Mouse (Mus musculus) neural tube, embryonic 12.5 days (tissue): ENCODE data around the gene 4930535I16Rik. TPM values are rescaled to one million over a fixed set of nuclear protein-coding genes. Genes with fewer than 3 reads are reported as not detected.
"Not testable (repeated sequence)": the region's sequence is repeated elsewhere in the genome, so short reads cannot be mapped to it uniquely, and the experiment has no call there.

ENCODE experiments used
- ATAC-seq: fragments of 200-750 bp; cut with Nextera tagmentation; 2 replicates; pipeline ENCODE4 v1.8.0; 2017; ENCODE audit warnings: low read depth, mild to moderate bottlenecking, moderate TSS enrichment, moderate library complexity; ENCODE audit not compliant: low FRiP score
- H3K27ac ChIP-seq: fragments of 300-500 bp; sonication (generic); 2 replicates; pipeline ENCODE4 v1.5.1; 2016
- H3K27me3 ChIP-seq: fragments of 300-500 bp; sonication (generic); replicated peaks from 2 replicates; pipeline ENCODE4 v1.6.1; 2016; ENCODE audit warnings: mild to moderate bottlenecking
- H3K36me3 ChIP-seq: fragments of 300-500 bp; sonication (generic); 2 replicates; pipeline ENCODE4 v1.6.1; 2016; ENCODE audit warnings: mild to moderate bottlenecking
- H3K4me1 ChIP-seq: fragments of 300-500 bp; sonication (generic); 2 replicates; pipeline ENCODE4 v1.6.1; 2016
- H3K4me2 ChIP-seq: fragments of 300-500 bp; sonication (generic); replicated peaks from 2 replicates; pipeline ENCODE4 v1.6.1; 2016; ENCODE audit warnings: mild to moderate bottlenecking
- H3K4me3 ChIP-seq: fragments of 300-500 bp; sonication (generic); 2 replicates; pipeline ENCODE4 v1.5.1; 2016
- H3K9ac ChIP-seq: fragments of 300-500 bp; sonication (generic); 2 replicates; pipeline ENCODE4 v1.6.1; 2016; ENCODE audit warnings: mild to moderate bottlenecking
- H3K9me3 ChIP-seq: fragments of 300-500 bp; sonication (generic); 2 replicates; pipeline ENCODE4 v1.6.1; 2016; ENCODE audit warnings: mild to moderate bottlenecking
- WGBS: fragments of 180-500 bp; shearing (Covaris S2); methylation state at CpG from one replicate; pipeline ENCODE4 v1.1.7; 2016; 5-methylcytosine and 5-hydroxymethylcytosine counted together
- polyA plus RNA-seq: library from polyadenylated mRNA; unstranded; fragments of >200 nt; fragmentation: Nextera tagmentation; extraction: Ambion mirVana; gene quantifications from 2 replicates; pipeline ENCODE4 v1.2.1, GENCODE M21; 2016

4930535I16Rik gene
- polyA plus RNA-seq: not detected in 2 replicates

- WGBS: under 1% methylated on average over 63 of the region's 63 CpGs
- H3K9ac ChIP-seq: peak within 1 kb of the TSS; percentile 89
- H3K36me3 ChIP-seq: peaks cover 18% of the 10 kb centered on the region
- H3K27ac ChIP-seq: peak within 1 kb of the TSS; percentile 57
- H3K4me2 ChIP-seq: peak within 1 kb of the TSS; percentile 94
- peaks cover 19% of the 10 kb centered on the region for H3K4me1 ChIP-seq
- H3K9me3 ChIP-seq: no peaks in the 10 kb centered on the region
- peak; percentile 69 for ATAC-seq
- H3K4me3 ChIP-seq: peak within 1 kb of the TSS; percentile 99
- H3K27me3 ChIP-seq: no peaks in the 10 kb centered on the region
Measured at GRCm38 (mm10) chr4:123917548-123918140, at the start of gene 4930535I16Rik. 4930535I16Rik (minus strand) TSS chr4:123918022.

GRCm38 (mm10) chr4:123962721-123963120 lies 44.9 kb upstream of the 4930535I16Rik start:
- Histone ChIP-seq H3K27me3 (peaks cover 6% of the 10 kb centered on the region; the same call in 1 of the 2 replicates), H3K36me3 (no peaks in the 10 kb centered on the region), H3K4me3 (no peak overlapping the region), H3K4me2 (no peak overlapping the region), H3K9ac (no peak overlapping the region), H3K9me3 (no peaks in the 10 kb centered on the region), H3K4me1 (no peaks in the 10 kb centered on the region), H3K27ac (no peak overlapping the region)
- no peak for ATAC-seq
- 71% methylated on average over 9 of the region's 9 CpGs for WGBS

GRCm38 (mm10) chr4:123960955-123961354 lies 43.1 kb upstream of the 4930535I16Rik start:
- no peak overlapping the region for H3K4me3 ChIP-seq
- H3K27ac ChIP-seq: no peak overlapping the region
- H3K9me3 ChIP-seq: no peaks in the 10 kb centered on the region
- no peak overlapping the region for H3K4me2 ChIP-seq
- H3K36me3 ChIP-seq: no peaks in the 10 kb centered on the region
- ATAC-seq: no peak
- H3K9ac ChIP-seq: no peak overlapping the region
- peaks cover 13% of the 10 kb centered on the region; the same call in 1 of the 2 replicates for H3K27me3 ChIP-seq
- peaks cover 5% of the 10 kb centered on the region; the same call in 1 of the 2 replicates for H3K4me1 ChIP-seq
- 70% methylated on average over 4 of the region's 4 CpGs for WGBS

GRCm38 (mm10) chr4:123957891-123958290 lies 40.1 kb upstream of the 4930535I16Rik start:
- no peaks in the 10 kb centered on the region for H3K9me3 ChIP-seq
- H3K4me3 ChIP-seq: no peak overlapping the region
- no peak overlapping the region for H3K9ac ChIP-seq
- 74% methylated on average over 4 of the region's 4 CpGs for WGBS
- H3K27me3 ChIP-seq: peaks cover 13% of the 10 kb centered on the region; the same call in 1 of the 2 replicates
- no peak overlapping the region for H3K27ac ChIP-seq
- no peak overlapping the region for H3K4me2 ChIP-seq
- H3K36me3 ChIP-seq: no peaks in the 10 kb centered on the region
- ATAC-seq: no peak
- H3K4me1 ChIP-seq: peaks cover 5% of the 10 kb centered on the region; the same call in 1 of the 2 replicates

- no peak for ATAC-seq
- H3K4me2 ChIP-seq: peak overlapping the region; percentile 47; the same call in 1 of the 2 replicates
- H3K36me3 ChIP-seq: no peaks in the 10 kb centered on the region
- peak overlapping the region; percentile 17; the same call in 1 of the 2 replicates for H3K9ac ChIP-seq
- peaks cover 13% of the 10 kb centered on the region; the same call in 1 of the 2 replicates for H3K27me3 ChIP-seq
- 61% methylated on average over 4 of the region's 4 CpGs for WGBS
- peaks cover 5% of the 10 kb centered on the region; the same call in 1 of the 2 replicates for H3K4me1 ChIP-seq
- H3K27ac ChIP-seq: no peak overlapping the region
- H3K4me3 ChIP-seq: no peak overlapping the region
- H3K9me3 ChIP-seq: no peaks in the 10 kb centered on the region
Measured at GRCm38 (mm10) chr4:123957492-123957808, 39.6 kb upstream of the 4930535I16Rik start.

GRCm38 (mm10) chr4:123956703-123957491 lies 39.1 kb upstream of the 4930535I16Rik start:
- Histone ChIP-seq H3K27me3 (peaks cover 13% of the 10 kb centered on the region; the same call in 1 of the 2 replicates), H3K9ac (peak overlapping the region; percentile 17; the same call in 1 of the 2 replicates), H3K4me1 (peaks cover 5% of the 10 kb centered on the region; the same call in 1 of the 2 replicates), H3K9me3 (no peaks in the 10 kb centered on the region), H3K4me3 (no peak overlapping the region), H3K27ac (no peak overlapping the region), H3K4me2 (peak overlapping the region; percentile 47), H3K36me3 (no peaks in the 10 kb centered on the region)
- WGBS: 7% methylated on average over 31 of the region's 31 CpGs
- peak; percentile 83 for ATAC-seq

- WGBS: 53% methylated on average over 7 of the region's 8 CpGs
- Histone ChIP-seq H3K27ac (no peak overlapping the region), H3K9ac (no peak overlapping the region), H3K36me3 (no peaks in the 10 kb centered on the region), H3K4me1 (peaks cover 5% of the 10 kb centered on the region; the same call in 1 of the 2 replicates), H3K9me3 (no peaks in the 10 kb centered on the region), H3K4me2 (no peak overlapping the region), H3K4me3 (no peak overlapping the region), H3K27me3 (peaks cover 7% of the 10 kb centered on the region; the same call in 1 of the 2 replicates)
- ATAC-seq: no peak
Measured at GRCm38 (mm10) chr4:123952059-123952458, 34.2 kb upstream of the 4930535I16Rik start.

- no peak overlapping the region for H3K4me2 ChIP-seq
- H3K27ac ChIP-seq: no peak overlapping the region
- no peak overlapping the region for H3K9ac ChIP-seq
- ATAC-seq: no peak
- H3K4me3 ChIP-seq: no peak overlapping the region
- H3K4me1 ChIP-seq: no peaks in the 10 kb centered on the region
- no peaks in the 10 kb centered on the region for H3K27me3 ChIP-seq
- no peaks in the 10 kb centered on the region for H3K36me3 ChIP-seq
- 80% methylated on average over 10 of the region's 10 CpGs for WGBS
- no peaks in the 10 kb centered on the region for H3K9me3 ChIP-seq
Measured at GRCm38 (mm10) chr4:123949649-123950048, 31.8 kb upstream of the 4930535I16Rik start.

GRCm38 (mm10) chr4:123948901-123949300 lies 31.1 kb upstream of the 4930535I16Rik start:
- no peak for ATAC-seq
- H3K4me2 ChIP-seq: no peak overlapping the region
- no peak overlapping the region for H3K27ac ChIP-seq
- no peak overlapping the region for H3K9ac ChIP-seq
- H3K4me3 ChIP-seq: no peak overlapping the region
- H3K9me3 ChIP-seq: no peaks in the 10 kb centered on the region
- no peaks in the 10 kb centered on the region for H3K4me1 ChIP-seq
- WGBS: 81% methylated on average over 6 of the region's 6 CpGs
- H3K36me3 ChIP-seq: no peaks in the 10 kb centered on the region
- H3K27me3 ChIP-seq: no peaks in the 10 kb centered on the region

- no peak overlapping the region for H3K4me2 ChIP-seq
- no peaks in the 10 kb centered on the region for H3K27me3 ChIP-seq
- no peak overlapping the region for H3K9ac ChIP-seq
- WGBS: 56% methylated on average over 5 of the region's 5 CpGs
- H3K4me3 ChIP-seq: no peak overlapping the region
- no peaks in the 10 kb centered on the region for H3K36me3 ChIP-seq
- H3K4me1 ChIP-seq: no peaks in the 10 kb centered on the region
- ATAC-seq: no peak
- no peaks in the 10 kb centered on the region for H3K9me3 ChIP-seq
- no peak overlapping the region for H3K27ac ChIP-seq
Measured at GRCm38 (mm10) chr4:123947149-123947548, 29.3 kb upstream of the 4930535I16Rik start.

- H3K4me1 ChIP-seq: no peaks in the 10 kb centered on the region
- H3K36me3 ChIP-seq: no peaks in the 10 kb centered on the region
- H3K4me2 ChIP-seq: no peak overlapping the region
- ATAC-seq: no peak
- 88% methylated on average over 4 of the region's 4 CpGs for WGBS
- H3K4me3 ChIP-seq: no peak overlapping the region
- H3K9ac ChIP-seq: no peak overlapping the region
- H3K9me3 ChIP-seq: no peaks in the 10 kb centered on the region
- no peak overlapping the region for H3K27ac ChIP-seq
- no peaks in the 10 kb centered on the region for H3K27me3 ChIP-seq
Measured at GRCm38 (mm10) chr4:123946701-123947100, 28.9 kb upstream of the 4930535I16Rik start.

GRCm38 (mm10) chr4:123940878-123941277 lies 23.1 kb upstream of the 4930535I16Rik start:
- H3K27me3 ChIP-seq, H3K9me3 ChIP-seq, H3K9ac ChIP-seq, H3K27ac ChIP-seq, H3K4me3 ChIP-seq, H3K4me1 ChIP-seq, ATAC-seq, H3K4me2 ChIP-seq: not testable (repeated sequence)
- peaks cover 14% of the 10 kb centered on the region for H3K36me3 ChIP-seq
- 78% methylated on average over 7 of the region's 7 CpGs for WGBS
